8 mouse cellular contexts compared by ENCODE assay signal in the genomic region with DNA sequence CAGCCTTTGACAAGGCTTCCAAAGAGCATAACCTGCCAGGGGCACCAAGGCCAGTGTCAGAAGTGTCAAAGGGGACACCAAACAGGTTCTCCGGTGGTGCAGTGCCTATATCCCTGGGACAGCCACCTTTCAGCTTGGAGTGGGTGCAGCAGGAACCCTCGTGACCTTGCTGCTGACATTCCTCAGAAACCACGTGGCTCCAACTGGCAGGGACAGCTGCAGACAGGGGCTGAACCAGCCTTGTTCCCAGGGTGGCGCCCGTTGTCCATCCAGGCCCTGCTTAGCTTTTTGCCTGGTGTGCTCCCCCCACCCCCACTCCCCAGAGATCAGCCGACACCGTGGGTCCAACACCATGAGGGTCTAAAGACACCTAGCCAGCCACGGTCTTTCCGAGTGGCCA. TPM values are rescaled to one million over a fixed set of nuclear protein-coding genes. Genes with fewer than 3 reads are reported as not detected.
A peak's percentile ranks its signal among the peaks of the same experiment; 100 is the strongest.
DNase-seq lines count a peak whose midpoint lies in the region; ATAC-seq and TF ChIP-seq lines count a peak whose summit lies in the region.
"Had no signal": no experiment of that assay in that cellular context is flagged by ENCODE, and none has a peak within 500 bp of the region (broad histone marks: within the 10 kb centered on the region; RNA-seq: fewer than 3 reads in every experiment).

Gene Rapsn, plus strand, starts transcription at position 236 of the 400 bp plus-strand sequence.

- 38% methylated on average over 9 of the region's 9 CpGs for WGBS in kidney, adult 2 months

- H3K4me1 ChIP-seq in kidney, adult 2 months (ENCODE audit: control insufficient read depth, insufficient read depth, low read length), result no peaks in the 10 kb centered on the region; the same call in 1 of the 2 replicates
- H3K4me1 ChIP-seq: embryonic facial prominence, embryonic 12.5 days had no signal

- TF ChIP-seq CTCF in kidney, adult 2 months (conservative IDR thresholded peaks at IDR 0.05; ENCODE audit: insufficient read depth, insufficient read length, low read depth, low read length), result no peak

- H3K36me3 ChIP-seq in kidney, adult 2 months (ENCODE audit: control insufficient read depth, insufficient read depth, low read length), result no peaks in the 10 kb centered on the region
- H3K36me3 ChIP-seq: embryonic facial prominence, embryonic 12.5 days had no signal

- peak; percentile 75 to 82 for DNase-seq in adrenal gland, postnatal 36 days
- DNase-seq in gastrocnemius, postnatal 14 days, result peak; percentile 79
- peak; percentile 77 for DNase-seq in kidney, adult 2 months
- DNase-seq in lung, postnatal 25 days (ENCODE audit: low spot score), result peak; percentile 59
- DNase-seq in cerebellum, adult 9-10 months, result no peak
- DNase-seq in cerebellum, adult 11 months, result no peak

- no peak within 1 kb of the TSS for H3K4me3 ChIP-seq in kidney, adult 2 months (ENCODE audit: insufficient read depth, low read depth, low read length)
- H3K4me3 ChIP-seq: embryonic facial prominence, embryonic 12.5 days had no signal

- TF ChIP-seq POLR2A in kidney, adult 2 months (IDR thresholded peaks at IDR 0.05; ENCODE audit: low read depth, low read length), result no peak

- no peaks in the 10 kb centered on the region for H3K27me3 ChIP-seq in kidney, adult 2 months (replicated peaks; ENCODE audit: control insufficient read depth, insufficient read depth, low read length)
- H3K27me3 ChIP-seq: embryonic facial prominence, embryonic 12.5 days had no signal

- ATAC-seq in activated CD4-positive, CD25-positive, alpha-beta regulatory T cell, adult 4 months, result no peak

- intact Hi-C loops in gastrocnemius, postnatal 14 days (cut with DNase I; ENCODE audit: low total_unique reads), result no loop called here

- peak within 1 kb of the TSS; percentile 11 for H3K27ac ChIP-seq in kidney, adult 2 months (ENCODE audit: insufficient read depth, low read depth, low read length)
- H3K27ac ChIP-seq: embryonic facial prominence, embryonic 12.5 days had no signal

RNA-seq across cellular contexts. Expression of gene Rapsn, which starts in this region (rescaled TPM):
- total RNA-seq in adrenal gland, postnatal 36 days (2021), result 1 to 10 TPM; 1.5 to 2.3 TPM
- total RNA-seq in gastrocnemius, postnatal 14 days (2021), result 10 to 100 TPM; 22.4 to 23.0 TPM
- 7.0 TPM in 2 replicates for polyA plus RNA-seq in kidney, adult 2 months (2012; rRNA removed)
- polyA plus RNA-seq in activated CD4-positive, CD25-positive, alpha-beta regulatory T cell, adult 4 months (2017; shearing (Covaris generic)), result 1 to 10 TPM; 5.3 to 5.6 TPM

Comparison
In these comparisons a context has a peak if more than half of its experiments do, and no peak if none do; other contexts are left out.
1. RNA of gene Rapsn (total RNA-seq): 22.4 to 23.0 TPM in gastrocnemius, postnatal 14 days; 1.5 to 2.3 TPM in adrenal gland, postnatal 36 days; every median in the first group is over 4 times any median in the second.
2. DNase-seq: peak in adrenal gland, postnatal 36 days (2 of 2), gastrocnemius, postnatal 14 days (single experiment), kidney, adult 2 months (single experiment) and lung, postnatal 25 days (single experiment); none in cerebellum, adult 9-10 months (single experiment) and cerebellum, adult 11 months (single experiment).